Mouse (Mus musculus): ENCODE data around the gene Prdx5.

- no peak for TF ChIP-seq MYOD1 (IDR thresholded peaks at IDR 0.05; ENCODE audit: control insufficient read depth in 1 of 3, insufficient read length in 2 of 3, low read depth in 2 of 3)
- TF ChIP-seq MAX (IDR thresholded peaks at IDR 0.05; ENCODE audit: low read depth) = no peak
- no peak for TF ChIP-seq POLR2A (IDR thresholded peaks at IDR 0.05; ENCODE audit: insufficient read length, low read depth)
- TF ChIP-seq CEBPB (IDR thresholded peaks at IDR 0.05; ENCODE audit: insufficient read depth, poor library complexity, severe bottlenecking) = no peak
- no peak for TF ChIP-seq USF1 (IDR thresholded peaks at IDR 0.05; ENCODE audit: low read depth)
- no peak for TF ChIP-seq REST (IDR thresholded peaks at IDR 0.05; ENCODE audit: insufficient read depth, insufficient read length)
- no peak for TF ChIP-seq POLR2AphosphoS2 (IDR thresholded peaks at IDR 0.05; ENCODE audit: insufficient read length, low read depth)
- no peak for TF ChIP-seq E2F4 (IDR thresholded peaks at IDR 0.05; ENCODE audit: insufficient read depth)
Observed at GRCm38 (mm10) chr19:6955424-6955823, 45.5 kb upstream of the Prdx5 start.

Data from myocyte (in vitro differentiated cells).